Mouse (Mus musculus) heart, adult 9 months (tissue): ENCODE data around the gene Tmem95.

ENCODE experiments used
- DNase-seq, 2 experiments: peaks; one replicate each; pipeline ENCODE4 v3.0.0; 2022; ENCODE audit warnings: low spot score in 2 of 2

The Tmem95 gene

DNA sequence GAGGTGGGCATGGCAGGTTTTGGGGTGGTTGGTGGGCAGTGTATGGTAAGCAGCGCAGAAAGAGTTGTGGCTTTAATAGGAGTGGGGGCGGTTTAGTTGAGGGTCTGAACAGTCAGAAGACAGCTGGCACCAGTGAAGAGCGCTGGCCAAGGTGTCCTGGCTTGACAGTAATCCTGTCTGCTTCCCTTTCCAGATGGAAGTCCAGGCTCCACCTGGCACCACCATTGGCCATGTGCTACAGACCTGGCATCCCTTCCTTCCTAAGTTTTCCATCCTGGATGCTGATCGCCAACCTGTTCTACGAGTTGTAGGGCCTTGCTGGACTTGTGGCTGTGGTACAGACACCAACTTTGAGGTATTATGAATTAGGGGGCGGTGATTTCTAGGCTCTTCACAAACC lies 29.8 kb downstream of the Tmem95 start:
- no peak for DNase-seq

DNA sequence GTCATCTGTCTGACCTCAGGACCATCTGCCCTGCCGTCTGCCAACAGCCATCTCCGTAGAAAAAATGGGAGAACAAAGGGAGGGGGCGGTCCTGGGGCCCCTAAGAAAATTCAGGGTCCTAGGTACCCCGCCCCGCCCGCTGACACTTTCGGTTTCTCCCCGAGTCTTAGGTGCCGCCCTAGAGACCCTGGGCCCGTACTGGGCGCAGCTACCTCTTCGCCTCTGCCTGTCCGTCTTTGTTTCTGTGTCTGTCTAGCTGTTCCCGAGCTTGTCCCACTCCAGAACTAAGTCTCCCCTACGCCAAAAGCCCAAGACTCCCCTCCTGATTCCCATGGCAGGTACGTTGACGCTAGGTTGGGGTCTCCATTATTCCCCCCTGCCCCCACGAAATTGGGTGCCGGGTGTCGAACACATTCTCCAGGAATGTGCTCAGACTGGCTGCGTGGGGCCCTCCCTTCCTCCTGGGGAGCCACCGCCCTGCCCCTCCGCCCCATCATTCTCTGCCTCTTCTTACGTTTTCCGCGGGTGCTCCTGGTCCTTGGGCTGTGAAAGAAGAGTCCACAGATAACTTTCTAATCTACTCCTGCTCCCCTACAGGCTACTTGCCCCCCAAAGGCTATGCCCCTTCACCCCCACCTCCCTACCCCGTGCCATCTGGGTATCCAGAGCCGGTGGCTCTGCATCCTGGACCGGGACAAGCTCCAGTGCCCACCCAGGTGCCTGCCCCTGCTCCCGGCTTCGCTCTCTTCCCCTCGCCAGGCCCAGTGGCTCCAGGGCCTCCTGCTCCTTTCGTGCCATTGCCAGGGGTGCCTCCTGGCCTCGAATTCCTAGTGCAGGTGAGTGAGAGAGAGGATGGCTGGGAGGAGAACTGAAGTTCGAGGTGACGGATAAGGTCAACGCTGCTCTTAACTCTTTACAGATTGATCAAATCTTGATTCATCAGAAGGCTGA lies 30.8 kb downstream of the Tmem95 start:
- DNase-seq, result peak; percentile 42 to 46

DNA sequence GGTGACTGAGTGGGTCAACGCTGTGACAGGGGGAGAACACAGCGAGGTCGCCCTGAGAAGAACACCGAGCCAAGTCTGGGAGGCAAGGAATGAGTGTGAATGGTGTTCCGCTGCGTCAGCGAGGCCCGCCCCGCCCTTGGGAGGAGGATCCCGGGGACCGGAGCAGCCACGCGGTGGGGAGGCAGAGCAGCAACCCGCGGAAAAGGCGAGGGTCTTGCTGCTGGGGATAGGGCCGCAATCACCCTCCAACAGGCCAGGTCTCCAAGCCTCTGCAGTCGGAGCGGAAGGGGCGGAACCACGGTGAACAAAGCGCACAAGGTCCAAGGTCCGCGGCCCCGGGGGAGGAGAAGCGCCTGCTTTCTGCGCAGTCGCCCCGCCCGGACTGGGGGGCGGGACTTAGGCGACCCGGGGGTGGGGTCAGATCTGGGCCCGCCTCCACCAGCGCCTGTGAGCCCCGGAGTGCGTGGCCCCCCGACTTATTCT lies 31.6 kb downstream of the Tmem95 start, which contains the start of gene Plscr3:
TSS of gene Plscr3 (plus strand) at position 179 of the 483 bp plus-strand sequence.
- peak; percentile 90 to 93 for DNase-seq

DNA sequence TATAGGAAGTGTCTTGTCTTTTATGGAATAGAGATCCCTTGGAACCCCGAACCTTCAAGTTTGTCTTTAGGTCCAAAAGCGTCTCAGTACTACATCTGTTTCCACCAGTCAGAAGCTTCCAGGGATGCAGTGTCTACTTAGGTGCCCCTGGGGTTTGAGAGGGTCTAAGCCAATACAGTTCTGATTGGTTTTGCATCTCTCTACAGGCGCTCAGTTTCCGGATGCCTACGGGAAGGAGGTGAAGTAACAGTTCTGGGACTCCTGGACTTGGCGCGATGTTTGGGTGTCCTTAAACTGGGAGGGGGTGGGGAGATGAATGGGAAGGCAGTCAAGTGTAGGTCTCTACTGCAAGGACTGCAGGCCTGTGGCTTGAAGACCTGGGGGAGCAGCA lies 39.1 kb downstream of the Tmem95 start:
- DNase-seq, result no peak

DNA sequence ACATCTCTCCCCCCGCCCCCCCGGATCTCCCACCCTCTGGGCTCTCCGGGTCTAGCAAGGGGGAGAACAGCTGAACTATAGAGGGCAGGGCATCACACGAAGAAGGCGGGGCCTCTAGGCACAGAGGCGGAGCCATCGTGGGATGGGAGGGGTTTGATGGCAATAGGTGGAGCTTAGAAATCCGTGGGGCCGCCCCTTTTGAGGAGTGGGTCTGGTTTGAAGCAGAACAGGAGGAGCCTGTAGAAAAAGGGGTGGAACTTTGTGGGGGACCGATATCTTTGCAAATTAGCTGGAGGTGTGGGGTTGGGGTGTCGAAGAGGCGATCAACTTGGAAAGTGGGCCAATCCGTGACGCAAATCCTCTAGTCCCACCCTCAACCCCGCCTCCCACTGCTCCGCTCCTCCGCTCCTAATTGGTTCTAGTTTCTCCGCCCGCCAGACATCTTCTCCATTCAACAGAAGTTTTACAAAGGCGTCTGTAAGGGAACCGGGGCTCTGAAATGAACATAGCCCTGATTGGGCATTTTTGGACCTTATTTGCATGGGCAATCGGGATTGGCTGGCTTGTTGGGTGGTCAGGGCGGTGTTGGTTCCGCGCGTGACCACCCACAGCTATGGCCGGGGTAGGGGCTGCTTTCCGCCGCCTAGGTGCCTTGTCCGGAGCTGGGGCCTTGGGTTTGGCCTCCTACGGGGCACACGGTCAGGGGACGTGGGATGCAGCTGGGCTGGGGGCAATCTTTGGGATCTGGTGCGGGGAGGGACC lies 39.7 kb downstream of the Tmem95 start, which contains the start of gene Tmem256:
TSS of gene Tmem256 (plus strand) at position 563 of the 762 bp plus-strand sequence.
- DNase-seq, result peak; percentile 98 to 99

DNA sequence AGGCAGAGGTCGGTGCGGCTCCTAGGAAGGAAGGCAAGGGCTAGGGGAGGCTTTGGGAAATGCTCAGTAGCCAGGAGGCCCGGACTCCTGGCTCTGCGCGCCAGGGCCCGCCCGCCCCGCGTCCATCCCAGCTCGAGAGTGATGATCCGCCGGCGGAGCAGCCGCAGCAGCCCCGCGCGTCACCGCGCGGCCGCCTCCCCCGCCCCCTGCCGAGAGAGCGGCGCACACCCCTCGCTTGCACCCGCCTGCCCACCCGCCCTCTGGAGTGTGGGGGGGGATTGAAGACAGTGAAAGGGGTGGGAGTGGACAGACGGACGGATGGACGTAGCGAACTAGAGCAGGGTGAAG lies 40.2 kb downstream of the Tmem95 start, which contains the start of gene Nlgn2:
TSS of gene Nlgn2 (minus strand) at position 181 of the 348 bp plus-strand sequence.
- DNase-seq, result no peak

DNA sequence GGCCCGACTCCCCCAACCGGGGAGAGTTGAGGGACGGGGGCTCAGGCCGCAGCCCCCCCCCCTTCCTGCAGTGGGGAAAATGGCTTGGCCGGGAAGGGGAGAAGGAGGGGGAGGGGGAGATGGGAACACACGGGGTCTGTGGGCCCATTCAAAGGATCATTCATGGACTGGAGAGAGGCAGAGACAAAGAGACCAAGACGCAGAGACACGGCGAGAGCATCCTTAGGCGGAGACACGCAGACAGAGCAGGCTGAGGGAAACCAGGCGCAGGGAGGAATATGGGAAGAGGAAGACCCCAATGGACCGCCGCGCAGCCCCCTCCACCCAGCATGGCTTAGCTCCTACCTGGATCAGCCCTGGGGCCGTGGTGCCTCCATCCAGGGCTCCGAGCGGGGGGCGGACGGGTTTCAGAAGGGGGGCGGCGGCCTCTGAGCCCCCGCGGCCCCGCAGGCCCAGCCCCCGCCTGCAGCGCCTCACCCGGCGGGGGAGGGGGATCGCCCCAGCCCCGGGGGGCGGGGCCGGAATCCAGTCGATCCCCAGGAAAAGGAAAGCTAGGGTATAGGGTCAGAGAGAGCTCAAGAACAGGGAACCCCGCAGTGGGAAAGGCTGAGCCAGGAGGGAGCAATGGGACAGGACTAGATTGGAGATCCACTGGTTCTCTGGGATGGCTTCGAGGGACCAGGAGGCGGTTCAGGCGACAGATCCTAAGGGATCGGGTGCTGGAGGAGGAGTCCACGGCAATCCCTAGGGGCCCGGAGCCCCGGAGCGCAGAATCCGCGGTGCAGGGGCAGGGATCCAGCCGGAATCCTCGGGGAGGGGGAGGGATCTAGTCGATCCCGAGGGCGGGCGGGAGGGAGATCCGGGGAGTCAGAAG lies 40.9 kb downstream of the Tmem95 start:
- DNase-seq, result peak; percentile 50 to 64

DNA sequence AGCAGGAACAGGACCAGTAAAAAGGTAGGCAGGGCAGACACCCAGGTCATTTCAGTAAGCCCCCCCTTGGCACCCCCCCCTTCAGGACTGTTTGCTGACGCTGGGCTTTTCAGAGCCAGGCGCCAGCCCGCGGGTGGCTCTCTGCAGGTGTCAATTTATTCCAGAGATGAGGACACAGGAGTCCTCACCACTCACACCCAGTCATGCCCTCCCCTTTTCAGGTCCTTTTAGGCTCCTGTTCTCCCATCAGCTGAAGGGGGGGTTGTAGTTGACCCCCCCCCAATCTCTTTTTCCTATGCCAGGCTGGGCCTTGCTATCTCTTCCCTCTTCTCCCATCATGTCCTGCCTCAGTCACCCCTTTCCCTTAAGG lies 41.9 kb downstream of the Tmem95 start:
- DNase-seq, result no peak

DNA sequence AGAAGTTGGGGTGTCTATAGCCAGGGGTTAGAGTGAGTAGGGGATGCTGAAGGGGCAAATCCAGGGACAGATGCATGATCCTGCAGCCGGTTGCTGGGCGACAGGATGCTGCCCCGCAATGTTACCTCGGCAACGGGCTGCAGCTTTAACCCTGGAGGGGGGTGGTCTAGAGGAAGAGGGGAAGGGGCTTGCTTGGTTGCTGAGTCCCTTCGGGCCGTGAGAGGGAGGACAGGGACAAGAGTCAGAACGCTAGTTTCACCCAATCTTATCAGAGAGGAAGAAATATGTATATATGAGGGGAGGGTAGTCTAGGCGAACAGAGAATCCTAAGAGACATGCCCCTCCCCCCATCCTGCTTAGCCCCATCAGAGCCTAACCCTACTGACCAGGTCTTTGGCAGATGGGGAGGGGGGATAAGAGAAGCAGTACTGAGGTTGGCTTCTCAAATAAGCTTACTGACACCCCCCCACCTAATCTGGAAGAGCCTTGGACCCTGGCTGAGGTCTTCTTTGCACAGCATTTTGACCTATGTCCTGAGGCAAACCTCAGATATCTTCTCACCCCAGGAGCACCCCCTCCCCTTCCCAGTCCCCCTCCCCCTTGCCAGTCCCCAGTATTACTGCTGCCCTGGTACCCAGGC lies 42.4 kb downstream of the Tmem95 start:
- no peak for DNase-seq

DNA sequence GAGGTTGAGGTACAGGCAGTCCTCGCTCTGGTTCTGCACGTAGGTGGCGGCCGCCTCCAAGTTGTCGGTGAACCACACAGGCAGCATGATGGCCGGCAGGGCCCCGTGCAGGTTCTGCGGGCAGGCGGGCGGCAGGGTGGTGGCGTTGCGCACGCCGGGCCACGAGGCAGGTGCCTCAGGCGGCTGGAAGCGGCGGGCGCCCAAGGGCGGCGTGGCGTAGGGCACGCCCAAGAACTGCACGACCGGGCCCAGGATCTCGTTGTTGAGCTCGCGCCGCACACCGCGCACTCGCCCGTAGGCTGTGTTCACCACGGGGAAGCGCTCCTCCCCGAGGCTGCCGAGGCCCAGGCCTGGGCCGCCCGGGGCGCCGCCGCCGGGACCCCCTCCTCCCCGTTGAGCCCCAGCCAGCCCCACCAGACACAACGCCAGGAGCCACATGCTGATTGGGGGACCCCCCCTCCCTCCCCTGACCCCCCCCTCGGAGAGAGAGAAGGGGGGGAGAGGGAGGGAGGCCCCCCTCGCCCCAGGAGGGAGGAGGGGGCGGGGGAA lies 43.7 kb downstream of the Tmem95 start:
- no peak for DNase-seq

DNA sequence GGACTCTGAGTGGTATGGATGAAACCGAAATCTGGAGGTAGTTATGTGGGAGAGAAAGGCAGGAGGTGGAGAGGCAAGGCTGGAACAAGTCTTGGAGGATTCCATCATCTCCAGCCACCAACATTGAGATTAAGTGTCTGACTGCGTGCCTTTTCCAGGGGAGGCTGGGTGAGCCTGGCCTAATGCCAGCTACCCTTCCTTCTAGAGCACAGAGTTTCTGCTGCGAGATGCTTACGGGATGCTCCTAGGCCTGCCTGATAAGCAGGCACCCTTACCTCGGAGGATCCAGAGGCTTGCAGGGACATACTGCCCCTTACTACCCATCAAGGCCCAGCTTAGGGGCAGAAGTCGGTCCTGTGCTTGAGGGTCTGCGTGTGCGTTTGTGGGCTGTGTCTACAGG lies 44.3 kb downstream of the Tmem95 start:
- no peak for DNase-seq

DNA sequence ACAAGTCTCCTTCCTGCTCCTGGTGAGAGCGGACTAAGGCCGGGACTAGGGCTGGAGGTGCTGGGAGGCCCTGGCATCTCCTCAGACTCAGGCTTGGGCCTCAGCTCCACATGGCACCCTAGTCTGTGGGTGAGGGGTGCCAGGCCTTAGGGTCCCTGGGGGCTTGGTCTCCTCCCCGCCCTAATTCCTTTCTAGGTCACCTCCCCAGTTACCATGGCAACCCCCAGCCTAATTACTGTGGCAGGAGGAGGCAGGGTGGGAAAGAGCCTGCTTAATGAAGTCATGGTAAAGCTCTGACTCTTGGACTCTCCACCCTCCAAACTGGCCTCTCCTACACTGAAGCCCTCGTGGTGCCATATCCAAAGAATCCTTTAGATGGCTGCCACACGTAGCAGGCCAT lies 49.0 kb downstream of the Tmem95 start:
- no peak for DNase-seq
